Mouse (Mus musculus): Measurements from ENCODE around the gene Vps8.

- TF ChIP-seq POLR2A (IDR thresholded peaks at IDR 0.05; ENCODE audit: control insufficient read depth, extremely low read depth, insufficient read depth, low read length, poor library complexity) (no peak), CTCF (IDR thresholded peaks at IDR 0.05; ENCODE audit: borderline replicate concordance, control insufficient read depth, extremely low read depth, insufficient read depth, low read length, poor library complexity) (no peak)
These were observed 49.5 kb upstream of the Vps8 start for GRCm38 (mm10) chr16:21373316-21373960.
